Mouse (Mus musculus) ES-Bruce4 (cell line): ENCODE measurements around the gene A030003K21Rik.

Source experiments
- CTCF ChIP-seq: IDR thresholded peaks from one replicate; pipeline ENCODE4 v1.8.1; 2011; ENCODE audit warnings: low read depth, low read length
- EP300 ChIP-seq: IDR thresholded peaks from 2 replicates; pipeline ENCODE4 v1.6.1; 2011; ENCODE audit warnings: low read depth, low read length; ENCODE audit not compliant: insufficient read depth
- POLR2A ChIP-seq: IDR thresholded peaks from one replicate; pipeline ENCODE4 v1.8.1; 2011; ENCODE audit warnings: low read length; ENCODE audit not compliant: insufficient read depth

GRCm38 (mm10) chr1:82974342-82974741, 31.2 kb upstream of the A030003K21Rik start:
- TF ChIP-seq CTCF, result no peak
- TF ChIP-seq POLR2A, result no peak
- TF ChIP-seq EP300, result no peak
